Mouse (Mus musculus) embryo, embryonic 11.5 days (tissue): ENCODE measurements around the gene Ahdc1.

Source experiments
- DNase-seq: peaks from one replicate; pipeline ENCODE4 v3.0.0-alpha.2; 2012; ENCODE audit warnings: low read depth, low spot score

Gene Ahdc1

DNA sequence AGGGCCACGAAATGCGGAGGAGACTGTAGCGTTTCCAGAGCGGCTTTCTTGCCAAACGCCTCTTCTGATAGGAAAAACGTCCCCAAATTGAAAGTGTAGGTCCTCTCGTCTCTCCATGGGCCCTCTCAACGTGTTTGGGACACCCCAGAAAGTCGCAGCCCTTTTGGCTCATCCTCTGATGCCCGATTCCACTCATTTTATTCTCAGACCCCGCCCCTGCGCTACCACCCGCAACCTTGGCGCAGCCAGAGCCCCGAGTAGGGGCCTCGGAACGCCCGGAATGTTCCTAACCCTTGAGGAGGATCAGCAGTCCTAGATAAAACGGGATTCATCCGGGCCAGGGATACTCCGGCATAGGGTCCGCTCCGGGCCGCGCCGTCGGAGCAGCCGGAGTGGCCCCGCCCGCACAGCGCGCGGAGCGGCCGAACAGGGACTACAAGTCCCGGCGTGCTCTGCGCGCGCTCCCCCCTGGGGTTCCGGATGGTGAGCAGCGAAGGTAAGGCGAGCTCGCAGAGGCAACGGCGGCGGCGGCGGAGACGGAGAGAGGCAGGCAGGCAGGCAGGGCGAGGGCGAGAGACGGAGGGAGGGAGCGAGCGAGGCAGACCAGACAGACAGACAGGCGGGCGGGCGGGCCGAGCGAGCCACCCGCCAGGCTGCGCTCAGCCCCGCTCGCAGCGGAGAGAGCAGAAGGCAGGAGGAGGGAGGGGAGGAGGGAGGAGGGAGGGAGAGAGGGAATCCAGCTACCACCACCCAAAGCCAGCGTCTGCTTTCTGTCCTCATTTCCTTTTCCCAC, at the start of gene Ahdc1:
TSS of gene Ahdc1 (plus strand) at position 233 of the 793 bp plus-strand sequence.
- peak; percentile 89 for DNase-seq

DNA sequence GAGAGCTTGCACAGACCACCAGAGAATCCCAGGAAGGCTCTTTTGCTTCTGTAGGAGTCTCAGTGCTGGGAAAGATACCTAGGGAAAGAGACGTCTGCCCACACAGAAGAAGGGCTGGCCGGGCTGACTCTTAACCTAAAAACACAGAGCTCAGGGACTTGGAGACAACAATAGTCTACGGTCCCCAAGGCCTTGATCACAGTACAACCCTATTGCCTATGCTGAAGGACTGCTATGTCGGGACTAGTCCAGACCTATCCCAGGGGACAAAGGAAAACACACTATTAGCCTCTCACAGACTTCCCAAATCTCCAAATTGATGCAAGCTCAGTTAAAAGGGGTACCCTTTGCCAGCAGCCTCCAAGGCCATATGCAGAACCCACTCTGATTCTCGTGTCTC, 49.2 kb upstream of the Ahdc1 start:
- no peak for DNase-seq

DNA sequence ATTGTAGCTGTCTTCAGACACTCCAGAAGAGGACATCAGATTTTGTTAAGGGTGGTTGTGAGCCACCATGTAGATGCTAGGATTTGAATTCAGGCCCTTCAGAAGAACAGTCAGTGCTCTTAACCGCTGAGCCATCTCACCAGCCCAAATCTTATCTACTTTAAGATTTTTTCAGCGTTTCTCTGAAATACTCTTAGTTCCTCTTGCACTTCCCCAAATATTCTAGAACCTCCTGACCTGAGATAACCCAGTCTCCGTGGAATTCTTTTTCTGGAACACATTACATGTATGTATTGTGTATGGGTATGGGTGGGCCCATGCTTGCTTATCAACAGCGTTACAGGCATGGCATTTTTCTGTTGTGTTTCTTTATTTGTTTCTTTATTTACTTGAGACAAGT, 48.4 kb upstream of the Ahdc1 start:
- no peak for DNase-seq

DNA sequence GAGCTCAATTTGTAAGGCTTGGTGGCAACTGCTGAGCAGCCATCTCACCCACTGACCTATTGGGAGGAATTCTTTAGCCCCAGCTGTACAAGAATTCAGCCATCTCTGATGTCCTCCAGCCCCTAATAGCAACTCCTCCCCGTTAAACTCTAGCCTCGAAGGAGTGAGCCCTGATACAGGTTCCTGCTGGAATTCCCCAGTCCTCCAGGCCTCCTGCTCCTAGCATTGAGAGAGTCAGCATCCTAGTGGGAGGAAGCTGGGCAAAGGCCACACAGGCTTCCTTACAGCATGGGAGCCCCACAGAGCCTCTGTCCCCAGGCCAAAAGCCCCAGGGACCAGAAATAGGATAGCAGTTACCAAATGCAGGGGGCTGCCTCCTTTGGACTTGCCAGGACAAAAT, 47.6 kb upstream of the Ahdc1 start:
- no peak for DNase-seq

DNA sequence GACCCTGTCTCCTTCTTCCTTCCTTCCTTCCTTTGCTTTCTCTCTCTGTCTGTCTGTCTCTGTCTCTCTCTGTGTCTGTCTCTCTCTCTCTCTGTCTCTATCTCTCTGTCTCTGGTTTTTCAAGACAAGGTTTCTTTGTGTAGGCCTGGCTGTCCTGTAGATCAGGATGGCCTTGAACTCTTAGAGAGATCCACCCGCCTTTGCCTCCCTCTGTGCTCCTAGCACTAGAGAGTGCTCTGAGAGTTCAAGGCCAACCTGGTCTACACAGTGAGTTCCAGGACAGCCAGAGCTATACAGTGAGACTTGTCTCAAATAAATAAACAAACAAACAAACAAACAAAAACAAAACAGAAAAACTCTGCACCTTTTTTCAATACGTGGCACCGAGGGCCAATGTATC, 47.0 kb upstream of the Ahdc1 start:
- DNase-seq: no peak

DNA sequence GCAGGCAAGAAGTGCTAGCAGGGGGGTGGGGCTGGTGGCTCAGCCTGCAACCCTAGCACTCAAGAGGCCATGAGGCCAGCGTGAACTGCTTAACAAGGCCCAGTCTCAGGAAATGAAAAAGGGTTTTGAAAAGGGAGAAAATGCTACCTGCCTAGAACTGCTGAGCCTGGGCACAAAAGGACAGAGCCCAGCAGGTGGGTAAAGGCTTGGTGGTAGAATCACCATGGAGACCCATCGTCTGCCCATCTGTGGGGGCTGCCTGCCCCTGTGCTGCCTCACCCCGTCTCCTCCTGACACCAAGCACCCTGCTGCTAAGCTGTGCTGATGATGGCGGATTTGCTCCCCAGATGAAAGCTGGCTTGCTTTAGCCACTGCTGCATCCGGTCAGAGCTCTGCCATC, 46.6 kb upstream of the Ahdc1 start:
- DNase-seq: no peak

DNA sequence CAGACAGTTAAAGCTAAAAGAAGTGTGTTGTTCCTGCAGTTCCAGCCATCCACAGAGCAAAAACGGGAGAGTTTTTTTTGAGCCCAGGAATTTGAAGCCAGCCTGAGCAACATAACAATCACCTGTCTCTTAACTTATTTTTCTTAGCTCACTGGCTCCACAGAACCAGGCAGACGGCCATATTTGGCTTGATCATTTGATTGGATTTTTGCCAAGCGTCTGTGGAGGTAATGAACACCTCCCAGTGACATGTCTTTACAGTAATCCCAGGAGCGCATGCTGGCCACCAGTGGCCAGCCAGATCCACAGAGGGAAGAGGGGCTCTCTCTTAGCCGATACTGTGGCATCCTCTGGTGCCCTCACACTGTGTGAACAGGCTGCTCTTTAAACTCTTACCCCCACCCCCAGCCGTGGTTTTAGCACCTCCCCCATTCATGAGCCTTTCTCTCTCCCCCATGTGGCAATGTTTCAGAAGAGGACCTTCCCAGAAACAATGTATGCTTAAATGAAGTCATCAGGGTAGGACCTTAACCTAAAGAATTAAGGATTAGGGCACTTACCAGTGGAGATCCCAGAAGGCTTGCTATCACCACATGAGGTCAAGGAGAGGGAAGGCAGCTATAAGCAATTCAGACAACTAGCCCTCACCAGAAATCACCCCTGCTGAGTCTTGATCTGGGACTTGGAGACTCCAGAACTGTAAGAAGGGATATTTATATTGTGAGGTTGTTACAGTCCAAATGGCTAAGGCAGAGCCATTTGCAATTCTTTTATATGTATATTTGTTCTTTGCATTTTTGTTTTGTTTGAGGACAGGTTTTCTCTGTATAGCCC, 42.7 kb upstream of the Ahdc1 start:
- no peak for DNase-seq

DNA sequence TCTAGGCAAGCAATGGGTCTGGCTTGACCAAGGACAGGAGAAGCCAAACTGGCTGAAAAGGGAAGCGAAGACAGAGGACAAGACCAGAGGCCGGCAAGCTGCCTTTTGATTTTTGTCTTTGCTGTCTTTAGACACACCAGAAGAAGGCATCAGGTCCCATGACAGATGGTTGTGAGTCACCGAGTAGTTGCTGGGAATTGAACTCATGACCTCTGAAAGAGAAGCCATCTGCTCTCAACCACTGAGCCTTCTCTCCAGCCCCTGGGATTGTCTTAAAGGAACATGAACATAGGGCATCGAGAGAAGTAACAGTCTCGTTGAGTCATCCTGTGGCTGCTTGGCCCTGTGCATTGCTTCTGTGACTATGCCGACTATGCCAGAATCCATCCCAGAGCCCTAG, 39.5 kb upstream of the Ahdc1 start:
- no peak for DNase-seq

DNA sequence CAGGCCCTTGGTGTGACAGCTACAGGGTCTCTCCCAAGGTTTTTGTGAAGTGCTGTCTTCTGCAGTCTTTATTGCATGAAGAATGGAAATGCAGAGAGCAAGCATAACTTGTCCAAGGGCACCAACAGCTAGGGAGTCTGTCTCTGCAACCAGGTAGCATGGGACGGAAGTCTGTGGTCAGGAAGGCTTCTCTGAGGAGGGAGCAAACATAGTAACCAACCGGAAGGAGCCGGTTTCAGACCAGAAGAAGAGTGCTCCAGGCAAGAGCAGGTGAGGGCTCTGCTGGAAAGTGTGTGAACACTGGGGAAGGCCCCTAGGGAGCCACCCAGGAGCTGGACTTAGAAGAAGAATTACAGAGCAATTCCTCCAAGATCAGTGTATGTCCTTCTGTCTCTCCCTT, 39.0 kb upstream of the Ahdc1 start:
- DNase-seq: no peak

DNA sequence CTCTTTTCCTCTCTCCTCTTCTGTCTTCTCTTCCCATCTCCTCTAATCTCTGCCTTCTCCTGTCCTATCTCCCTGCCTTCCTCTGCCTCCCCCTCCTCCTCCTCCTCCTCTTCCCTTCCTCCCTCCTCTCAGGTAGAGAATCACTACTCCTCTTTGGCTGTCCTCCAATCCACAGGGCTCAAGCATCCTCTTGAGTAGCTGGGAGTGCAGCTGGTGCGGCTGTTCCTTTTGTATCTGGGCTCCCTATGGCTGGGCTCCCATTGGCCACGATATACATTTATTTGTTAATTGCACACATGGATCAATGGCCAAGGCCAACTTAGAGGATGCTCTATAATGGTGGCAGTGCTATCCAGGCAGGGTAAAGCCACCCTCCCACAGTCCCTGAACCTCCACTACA, 38.5 kb upstream of the Ahdc1 start:
- no peak for DNase-seq

DNA sequence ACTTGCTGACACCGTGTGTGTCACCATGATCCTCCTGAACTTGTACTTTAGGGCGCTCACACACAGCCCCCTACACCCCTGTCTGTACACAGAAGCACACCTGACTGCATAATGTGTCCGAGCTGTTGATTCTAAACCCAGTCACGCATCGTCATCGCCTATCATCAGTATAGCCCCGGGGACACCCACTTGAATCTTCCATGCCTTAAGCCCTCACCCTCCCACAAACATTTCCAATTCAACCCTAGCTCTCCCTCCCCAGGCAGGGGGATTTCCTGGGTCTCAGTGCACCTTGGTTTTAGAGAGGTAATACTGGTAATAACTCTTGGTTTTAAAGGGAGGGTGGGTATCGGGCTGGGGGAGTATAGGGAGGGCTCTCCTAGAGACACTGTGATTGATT, 37.9 kb upstream of the Ahdc1 start:
- no peak for DNase-seq

DNA sequence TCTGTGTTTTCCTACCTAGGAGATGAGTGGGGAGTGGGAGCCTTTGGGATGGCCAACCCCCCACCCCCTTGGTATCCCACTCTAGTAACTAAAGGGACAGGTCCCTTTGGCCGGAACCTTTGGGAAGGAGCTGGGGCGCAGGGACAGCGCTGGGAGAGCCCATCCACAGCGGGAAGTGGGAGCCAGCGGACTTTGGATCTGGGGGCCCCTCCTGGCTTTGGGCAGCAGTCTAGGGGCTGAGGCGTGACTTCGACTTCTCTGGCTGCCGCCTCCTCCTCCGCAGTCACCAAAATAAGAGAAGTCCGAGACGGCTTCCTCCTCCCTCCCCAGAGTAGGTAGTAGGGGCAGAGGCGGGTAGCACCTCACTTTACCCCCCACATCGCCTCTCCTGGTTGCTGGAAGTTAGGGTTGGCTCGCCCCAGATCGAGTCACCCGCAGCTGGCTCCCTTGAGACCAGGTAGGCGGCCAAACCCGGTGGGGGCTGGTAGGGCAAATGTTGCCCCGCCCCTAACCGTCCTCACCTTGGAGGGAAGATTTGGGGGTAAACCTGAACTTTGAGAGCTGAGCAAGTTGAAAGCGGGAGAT, 37.2 kb upstream of the Ahdc1 start, which contains the start of gene Fgr:
TSS of gene Fgr (plus strand) at position 282 of the 585 bp plus-strand sequence.
- no peak for DNase-seq

DNA sequence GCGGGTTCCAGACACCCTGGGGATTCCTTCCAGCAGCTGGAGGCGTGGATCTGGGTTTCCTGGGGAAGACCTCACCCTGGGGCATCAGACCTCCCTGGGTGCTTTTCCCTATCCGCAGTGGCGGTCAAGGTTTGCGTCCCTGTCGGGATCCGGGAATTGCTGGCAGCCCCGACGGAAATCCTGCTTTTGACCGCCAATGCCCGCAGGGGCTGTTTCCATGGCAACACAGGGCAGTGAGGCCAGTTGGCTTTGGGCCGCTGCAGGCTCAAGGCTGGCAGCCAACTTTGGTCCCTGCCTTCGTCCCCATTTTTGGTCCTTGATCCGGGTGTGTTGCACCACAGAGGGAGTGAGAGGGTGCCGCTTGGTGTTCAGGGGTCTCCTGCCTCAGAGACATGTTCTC, 36.2 kb upstream of the Ahdc1 start:
- peak; percentile 52 for DNase-seq

DNA sequence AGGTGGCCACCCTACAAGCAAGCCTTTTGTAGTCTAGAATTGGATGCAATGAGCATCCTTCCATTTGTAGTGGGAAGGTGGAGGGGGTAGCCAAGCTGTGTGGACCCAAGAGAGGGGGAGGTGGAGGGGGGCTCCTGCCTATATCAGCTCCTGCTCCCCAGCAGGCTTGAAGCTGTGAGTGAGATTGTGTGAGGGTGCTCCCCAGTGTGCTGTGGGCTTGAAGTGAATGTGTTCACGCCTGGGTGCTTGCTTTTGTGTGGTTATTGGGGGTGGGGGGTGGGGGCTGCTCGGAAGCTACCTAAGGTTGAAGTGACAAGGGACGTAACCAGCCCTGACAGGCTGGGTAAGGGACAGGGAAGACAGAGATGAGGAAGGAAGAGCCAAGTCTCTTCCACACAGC, 35.3 kb upstream of the Ahdc1 start:
- DNase-seq: no peak

DNA sequence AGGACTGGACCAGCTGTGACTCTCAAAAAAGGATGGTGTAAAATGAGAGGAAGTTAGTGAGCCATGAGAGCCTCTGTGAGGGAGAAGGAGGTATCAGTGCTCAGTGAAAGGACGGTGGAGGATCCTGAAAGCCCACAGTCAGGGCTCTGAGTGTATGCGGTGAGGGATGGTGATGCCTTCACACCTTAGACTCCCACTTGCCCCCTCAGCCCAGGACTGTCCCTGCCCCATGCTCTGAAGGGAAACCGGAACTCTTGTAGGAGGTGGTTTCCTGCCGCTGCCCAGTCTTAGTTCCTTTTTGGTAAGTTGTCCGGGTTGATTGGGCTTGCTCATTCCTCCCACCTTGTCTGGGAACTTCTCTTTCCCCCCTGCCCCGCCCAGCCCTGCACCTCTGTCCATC, 34.3 kb upstream of the Ahdc1 start:
- no peak for DNase-seq

DNA sequence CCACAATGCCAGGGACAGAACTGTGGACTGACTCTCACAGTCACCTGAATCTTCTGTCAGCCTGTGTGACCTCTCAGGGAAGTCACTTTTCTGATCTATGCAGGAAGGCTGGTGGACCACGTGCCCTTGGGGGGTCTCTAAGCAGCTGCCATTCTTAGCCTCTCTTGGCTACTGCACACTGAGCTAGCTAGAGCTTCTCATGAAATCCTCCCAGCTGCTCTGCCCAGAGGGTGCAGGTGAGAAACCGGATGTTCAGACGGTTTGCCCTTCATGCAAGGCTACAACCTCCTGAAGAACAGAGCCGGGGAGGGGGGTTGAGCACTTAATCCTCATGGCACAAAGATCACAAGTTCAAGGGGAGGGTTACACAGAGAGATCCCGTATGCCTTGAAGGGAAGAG, 33.5 kb upstream of the Ahdc1 start:
- no peak for DNase-seq

DNA sequence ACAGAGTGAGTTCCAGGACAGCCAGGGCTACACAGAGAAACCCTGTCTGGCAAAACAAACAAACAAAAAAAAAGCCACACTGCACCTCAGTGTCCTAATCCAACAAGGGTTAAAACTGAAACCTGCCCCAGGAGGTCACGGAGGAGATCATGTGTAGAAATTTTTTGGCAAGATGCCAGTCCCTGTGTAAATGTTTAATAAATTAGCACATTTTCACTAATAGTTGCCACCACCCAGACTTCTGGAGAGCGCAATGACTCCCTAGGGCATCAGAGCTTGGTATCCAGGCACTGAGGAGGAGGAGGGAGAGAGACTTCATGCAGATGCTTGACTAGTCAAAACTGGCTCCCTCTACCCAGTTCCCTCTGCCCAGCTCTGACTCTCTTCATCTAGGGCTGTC, 31.9 kb upstream of the Ahdc1 start:
- DNase-seq: no peak

DNA sequence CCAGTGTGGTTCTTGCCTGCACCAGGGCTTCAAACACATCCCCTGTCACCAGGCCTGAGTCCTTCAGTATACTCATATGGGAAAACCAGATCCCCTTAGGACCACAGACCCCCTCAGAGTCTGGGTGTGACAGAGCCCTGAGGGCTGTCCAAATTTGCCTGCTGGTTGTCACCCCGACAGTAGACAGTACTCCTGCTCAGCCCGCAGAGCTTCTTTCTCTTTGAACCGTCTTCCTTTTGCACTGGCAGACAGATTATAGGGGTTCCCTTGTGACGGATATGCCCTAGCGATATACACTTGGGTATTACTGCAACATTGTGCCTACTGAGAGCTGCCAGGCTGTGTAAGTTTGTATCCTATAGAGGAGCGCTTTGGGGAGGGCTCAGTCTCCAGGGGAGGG, 29.4 kb upstream of the Ahdc1 start:
- DNase-seq: no peak

DNA sequence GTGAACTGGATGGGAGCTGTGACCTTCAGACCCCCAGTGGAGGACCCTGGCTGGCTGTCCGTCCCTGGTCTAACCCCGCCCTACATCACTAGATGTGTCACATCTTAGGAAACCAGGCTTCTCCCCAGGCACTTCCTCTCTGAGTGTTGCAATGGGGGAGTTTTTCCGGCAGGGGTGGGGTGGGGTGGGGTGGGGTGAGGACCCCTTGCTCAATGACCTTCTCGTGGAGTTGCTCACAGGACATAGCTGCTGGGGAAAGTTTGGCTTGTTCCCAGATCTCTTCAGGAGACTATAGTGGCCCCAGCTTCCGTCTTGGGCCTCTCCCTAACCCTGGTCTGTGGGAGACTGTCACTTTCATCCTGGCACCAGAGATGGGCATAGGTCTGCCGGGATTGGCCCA, 28.1 kb upstream of the Ahdc1 start:
- DNase-seq: no peak

DNA sequence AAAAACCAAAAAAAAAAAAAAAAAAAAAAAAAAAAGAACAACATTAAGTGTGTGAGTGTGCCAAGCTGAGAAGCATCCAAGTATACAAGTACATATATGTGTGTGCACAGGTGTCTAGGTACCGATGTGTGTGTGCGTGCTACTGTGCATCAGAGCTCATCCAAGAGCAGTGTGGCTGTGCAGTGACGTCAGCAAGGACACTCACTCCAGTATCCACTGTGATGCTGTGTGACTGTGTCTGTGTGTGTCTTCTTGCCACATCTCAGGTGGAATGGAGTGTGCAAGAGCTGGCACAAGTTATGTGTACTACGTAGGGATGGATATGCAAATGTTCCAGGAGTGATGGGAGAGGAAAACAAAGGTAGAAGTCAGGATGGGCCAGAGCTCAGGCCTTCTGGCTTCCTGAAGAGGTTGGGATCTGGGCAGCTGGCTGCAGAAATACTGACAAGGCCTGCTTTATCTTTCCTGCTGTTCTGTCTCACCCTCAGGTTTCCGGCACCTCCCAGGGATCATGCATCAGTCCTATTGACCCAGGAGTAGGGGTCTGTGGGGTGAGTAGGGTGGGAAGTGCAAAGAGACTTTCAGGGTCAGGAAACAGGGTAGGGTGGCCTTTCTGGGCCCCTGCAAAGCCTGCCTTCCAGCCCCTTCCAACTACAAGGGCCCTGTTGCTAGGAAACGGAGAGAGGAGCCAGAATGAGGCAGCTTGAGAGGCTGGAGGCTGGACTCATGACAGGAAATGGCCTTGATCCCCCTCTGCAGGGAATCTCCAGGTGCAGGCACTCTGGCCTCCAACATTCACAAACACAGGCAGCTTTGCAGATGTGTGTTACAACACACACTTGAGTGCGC, 27.2 kb upstream of the Ahdc1 start:
- DNase-seq: no peak

DNA sequence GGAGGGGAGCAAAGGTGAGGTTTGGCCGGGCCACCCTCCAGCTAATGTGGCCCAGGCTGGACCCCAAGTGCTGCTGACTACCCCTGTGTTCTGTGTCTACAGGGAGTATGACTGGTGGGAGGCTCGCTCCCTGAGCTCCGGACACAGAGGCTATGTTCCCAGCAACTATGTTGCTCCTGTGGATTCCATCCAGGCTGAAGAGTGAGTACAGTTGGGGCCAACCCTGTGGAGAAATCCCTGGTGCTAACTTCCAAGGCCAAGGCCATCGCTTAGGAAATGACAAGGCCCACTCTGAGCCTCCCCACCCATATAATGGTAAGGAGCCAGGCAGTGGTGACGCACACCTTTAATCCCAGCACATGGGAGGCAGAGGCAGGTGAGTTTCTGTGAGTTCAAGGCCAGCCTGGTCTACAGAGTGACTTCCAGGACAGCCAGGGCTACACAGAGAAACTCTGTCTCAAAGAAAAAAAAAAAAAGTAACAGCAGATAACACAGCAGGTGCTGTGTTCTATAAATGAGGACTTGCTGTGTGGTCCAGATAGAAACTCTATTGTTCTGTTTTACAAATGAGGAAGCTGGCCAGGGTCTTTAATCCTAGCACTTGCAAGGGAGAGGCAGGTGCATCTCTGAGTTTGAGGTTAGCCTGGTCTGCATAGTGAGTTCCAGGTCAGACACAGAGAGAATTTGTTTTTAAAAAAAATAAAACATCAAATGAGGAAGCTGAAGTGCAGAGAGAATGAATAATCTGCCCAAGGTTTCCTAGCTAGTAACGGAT, 22.3 kb upstream of the Ahdc1 start:
- no peak for DNase-seq
